Mouse (Mus musculus): ENCODE results near the gene Apoa4.

- TF ChIP-seq CTCF (IDR thresholded peaks at IDR 0.05; ENCODE audit: low read depth, low read length), result no peak
- no peak for TF ChIP-seq POLR2A (IDR thresholded peaks at IDR 0.05; ENCODE audit: extremely low read depth, insufficient read depth, low read length)
Observed at GRCm38 (mm10) chr9:46223090-46223489, 17.4 kb upstream of the Apoa4 start.
